Mouse (Mus musculus) embryonic facial prominence, embryonic 10.5 days (tissue): ENCODE data around the gene Atp5s. TPM values are rescaled to one million over a fixed set of nuclear protein-coding genes. Genes with fewer than 3 reads are reported as not detected.

Experiments used
- DNase-seq: peaks from one replicate; pipeline ENCODE4 v3.0.0-alpha.2; 2017; ENCODE audit warnings: low spot score
- H3K27ac ChIP-seq: fragments of 300-500 bp; sonication (generic); replicated peaks from 2 replicates; pipeline ENCODE4 v1.5.1; 2016; ENCODE audit warnings: mild to moderate bottlenecking
- H3K27me3 ChIP-seq: fragments of 300-500 bp; sonication (generic); replicated peaks from 2 replicates; pipeline ENCODE4 v1.6.1; 2016; ENCODE audit warnings: low read depth, mild to moderate bottlenecking; ENCODE audit not compliant: poor library complexity, severe bottlenecking
- H3K36me3 ChIP-seq: fragments of 300-500 bp; sonication (generic); replicated peaks from 2 replicates; pipeline ENCODE4 v1.6.1; 2016; ENCODE audit warnings: mild to moderate bottlenecking, moderate library complexity
- H3K4me1 ChIP-seq: fragments of 300-500 bp; sonication (generic); 2 replicates; pipeline ENCODE4 v1.6.1; 2016
- H3K4me3 ChIP-seq: fragments of 300-500 bp; sonication (generic); 2 replicates; pipeline ENCODE4 v1.5.1; 2016; ENCODE audit warnings: mild to moderate bottlenecking, moderate library complexity
- H3K9me3 ChIP-seq: fragments of 300-500 bp; sonication (generic); 2 replicates; pipeline ENCODE4 v1.6.1; 2016; ENCODE audit warnings: mild to moderate bottlenecking
- WGBS: fragments of 180-500 bp; shearing (Covaris S2); methylation state at CpG from one replicate; pipeline ENCODE4 v1.1.7; 2016; 5-methylcytosine and 5-hydroxymethylcytosine counted together
- polyA plus RNA-seq: library from polyadenylated mRNA; unstranded; fragments of >200 nt; fragmentation: Nextera tagmentation; extraction: Ambion mirVana; gene quantifications from 2 replicates; pipeline ENCODE4 v1.2.1, GENCODE M21; 2016

Gene Atp5s
- polyA plus RNA-seq, 1 experiment from 2014 or later: 24.4 TPM

- DNase-seq: no peak
- no peak overlapping the region for H3K27ac ChIP-seq
- H3K36me3 ChIP-seq: peaks cover 39% of the 10 kb centered on the region
- no peaks in the 10 kb centered on the region for H3K9me3 ChIP-seq
- WGBS: 79% methylated on average over 5 of the region's 5 CpGs
- H3K4me3 ChIP-seq: no peak overlapping the region
- 0 out of 2 replicates have a peak, but pooled peaks cover 3% of the 10 kb centered on the region for H3K4me1 ChIP-seq
- H3K27me3 ChIP-seq: no peaks in the 10 kb centered on the region
Measured at GRCm38 (mm10) chr12:69696746-69697145, 28.0 kb upstream of the Atp5s start.

- Histone ChIP-seq H3K9me3 (no peaks in the 10 kb centered on the region), H3K27ac (no peak overlapping the region), H3K36me3 (peaks cover 39% of the 10 kb centered on the region), H3K4me1 (0 out of 2 replicates have a peak, but pooled peaks cover 3% of the 10 kb centered on the region), H3K27me3 (no peaks in the 10 kb centered on the region), H3K4me3 (no peak overlapping the region)
- no peak for DNase-seq
- 89% methylated on average over 6 of the region's 6 CpGs for WGBS
Measured at GRCm38 (mm10) chr12:69698352-69698751, 26.4 kb upstream of the Atp5s start.

GRCm38 (mm10) chr12:69704799-69705458, 19.8 kb upstream of the Atp5s start:
- Histone ChIP-seq H3K27ac (no peak overlapping the region), H3K9me3 (no peaks in the 10 kb centered on the region), H3K4me3 (no peak overlapping the region), H3K27me3 (no peaks in the 10 kb centered on the region), H3K4me1 (no peaks in the 10 kb centered on the region), H3K36me3 (peaks cover 37% of the 10 kb centered on the region)
- 88% methylated on average over 11 of the region's 11 CpGs for WGBS
- no peak for DNase-seq

GRCm38 (mm10) chr12:69713628-69714027, 11.1 kb upstream of the Atp5s start:
- no peak overlapping the region for H3K27ac ChIP-seq

GRCm38 (mm10) chr12:69722857-69723256, 1.9 kb upstream of the Atp5s start:
- Histone ChIP-seq H3K27me3 (no peaks in the 10 kb centered on the region), H3K36me3 (peaks cover 39% of the 10 kb centered on the region), H3K4me1 (peaks cover 22% of the 10 kb centered on the region), H3K9me3 (peaks cover 24% of the 10 kb centered on the region), H3K27ac (no peak overlapping the region), H3K4me3 (no peak overlapping the region)
- 92% methylated on average over 3 of the region's 3 CpGs for WGBS
- DNase-seq: no peak

More at GRCm38 (mm10) chr12:69713628-69714027, 11.1 kb upstream of the Atp5s start:
- no peak for DNase-seq
- no peaks in the 10 kb centered on the region for H3K27me3 ChIP-seq
- H3K4me1 ChIP-seq: no peaks in the 10 kb centered on the region
- peaks cover 7% of the 10 kb centered on the region; the same call in 1 of the 2 replicates for H3K9me3 ChIP-seq
- H3K4me3 ChIP-seq: no peak overlapping the region
- H3K36me3 ChIP-seq: peaks cover 61% of the 10 kb centered on the region

- peaks cover 22% of the 10 kb centered on the region for H3K4me1 ChIP-seq
- no peaks in the 10 kb centered on the region for H3K27me3 ChIP-seq
- H3K27ac ChIP-seq: no peak overlapping the region
- no peak for DNase-seq
- H3K9me3 ChIP-seq: peaks cover 20% of the 10 kb centered on the region
- peak overlapping the region; percentile 72 for H3K4me3 ChIP-seq
- WGBS: 64% methylated on average over 2 of the region's 2 CpGs
- peaks cover 34% of the 10 kb centered on the region for H3K36me3 ChIP-seq
Measured at GRCm38 (mm10) chr12:69723376-69723775, 1.4 kb upstream of the Atp5s start.

GRCm38 (mm10) chr12:69724018-69724710, 586 bp upstream of the Atp5s start:
- Histone ChIP-seq H3K9me3 (peaks cover 12% of the 10 kb centered on the region), H3K4me1 (peaks cover 22% of the 10 kb centered on the region), H3K4me3 (peak overlapping the region; percentile 72), H3K27me3 (no peaks in the 10 kb centered on the region), H3K36me3 (peaks cover 26% of the 10 kb centered on the region), H3K27ac (peak overlapping the region; percentile 89)
- 5% methylated on average over 24 of the region's 24 CpGs for WGBS
- no peak for DNase-seq

- WGBS: 95% methylated on average over 1 of the region's 1 CpGs
- H3K27ac ChIP-seq: no peak overlapping the region
- no peaks in the 10 kb centered on the region for H3K27me3 ChIP-seq
- peaks cover 12% of the 10 kb centered on the region for H3K4me1 ChIP-seq
- DNase-seq: no peak
- H3K36me3 ChIP-seq: no peaks in the 10 kb centered on the region
- H3K9me3 ChIP-seq: no peaks in the 10 kb centered on the region
- H3K4me3 ChIP-seq: no peak overlapping the region
Measured at GRCm38 (mm10) chr12:69729246-69729645, 4.5 kb downstream of the Atp5s start.

- no peaks in the 10 kb centered on the region for H3K9me3 ChIP-seq
- no peaks in the 10 kb centered on the region for H3K36me3 ChIP-seq
- no peaks in the 10 kb centered on the region for H3K27me3 ChIP-seq
- H3K4me3 ChIP-seq: no peak overlapping the region
- DNase-seq: no peak
- no peak overlapping the region for H3K27ac ChIP-seq
- H3K4me1 ChIP-seq: peaks cover 6% of the 10 kb centered on the region
- 75% methylated on average over 1 of the region's 1 CpGs for WGBS
Measured at GRCm38 (mm10) chr12:69730306-69730705, 5.6 kb downstream of the Atp5s start.

GRCm38 (mm10) chr12:69732221-69732620, 7.5 kb downstream of the Atp5s start:
- DNase-seq: no peak
- Histone ChIP-seq H3K9me3 (no peaks in the 10 kb centered on the region), H3K36me3 (no peaks in the 10 kb centered on the region), H3K27ac (no peak overlapping the region), H3K4me1 (no peaks in the 10 kb centered on the region), H3K27me3 (no peaks in the 10 kb centered on the region), H3K4me3 (no peak overlapping the region)
- WGBS: 39% methylated on average over 5 of the region's 5 CpGs

- 17% methylated on average over 2 of the region's 2 CpGs for WGBS
- Histone ChIP-seq H3K9me3 (no peaks in the 10 kb centered on the region), H3K36me3 (no peaks in the 10 kb centered on the region), H3K4me3 (no peak overlapping the region), H3K27me3 (no peaks in the 10 kb centered on the region), H3K4me1 (no peaks in the 10 kb centered on the region), H3K27ac (no peak overlapping the region)
- no peak for DNase-seq
Measured at GRCm38 (mm10) chr12:69733518-69733917, 8.8 kb downstream of the Atp5s start.

- H3K27me3 ChIP-seq: no peaks in the 10 kb centered on the region
- H3K27ac ChIP-seq: no peak overlapping the region
- 83% methylated on average over 3 of the region's 3 CpGs for WGBS
- H3K4me1 ChIP-seq: no peaks in the 10 kb centered on the region
- no peaks in the 10 kb centered on the region for H3K9me3 ChIP-seq
- H3K36me3 ChIP-seq: no peaks in the 10 kb centered on the region
- no peak overlapping the region for H3K4me3 ChIP-seq
- no peak for DNase-seq
Measured at GRCm38 (mm10) chr12:69733923-69734322, 9.2 kb downstream of the Atp5s start.

GRCm38 (mm10) chr12:69741965-69742364, 17.2 kb downstream of the Atp5s start:
- WGBS: 62% methylated on average over 5 of the region's 5 CpGs
- H3K27me3 ChIP-seq: no peaks in the 10 kb centered on the region

More at GRCm38 (mm10) chr12:69741965-69742364, 17.2 kb downstream of the Atp5s start:
- no peaks in the 10 kb centered on the region for H3K9me3 ChIP-seq
- no peak overlapping the region for H3K27ac ChIP-seq
- H3K36me3 ChIP-seq: no peaks in the 10 kb centered on the region
- DNase-seq: no peak
- no peak overlapping the region for H3K4me3 ChIP-seq
- peaks cover 8% of the 10 kb centered on the region for H3K4me1 ChIP-seq
